Mouse (Mus musculus) limb, embryonic 14.5 days (tissue): ENCODE results near the gene Klk10. TPM values are rescaled to one million over a fixed set of nuclear protein-coding genes. Genes with fewer than 3 reads are reported as not detected.

Experiments
- ATAC-seq: fragments of 200-750 bp; cut with Nextera tagmentation; 2 replicates; pipeline ENCODE4 v1.8.0; 2017; ENCODE audit warnings: low read depth, moderate number of reproducible peaks, moderate TSS enrichment; ENCODE audit not compliant: low FRiP score
- DNase-seq: peaks from one replicate; pipeline ENCODE4 v3.0.0-alpha.2; 2015; ENCODE audit warnings: low spot score
- H3K27ac ChIP-seq: fragments of 300-500 bp; sonication (generic); replicated peaks from 2 replicates; pipeline ENCODE4 v1.5.1; 2014; ENCODE audit warnings: low read depth, mild to moderate bottlenecking, low read length, moderate library complexity, mixed read lengths
- H3K27me3 ChIP-seq: fragments of 300-500 bp; sonication (generic); 2 replicates; pipeline ENCODE4 v1.6.1; 2014; ENCODE audit warnings: low read length, mixed read lengths; ENCODE audit not compliant: control insufficient read depth, insufficient read depth
- H3K36me3 ChIP-seq: fragments of 300-500 bp; sonication (generic); 2 replicates; pipeline ENCODE4 v1.6.1; 2014; ENCODE audit warnings: mild to moderate bottlenecking, low read length, moderate library complexity, mixed read lengths; ENCODE audit not compliant: control insufficient read depth, insufficient read depth
- H3K4me1 ChIP-seq: fragments of 300-500 bp; sonication (generic); 2 replicates; pipeline ENCODE4 v1.6.1; 2014; ENCODE audit warnings: antibody characterized with exemption, low read length, mixed read lengths; ENCODE audit not compliant: control insufficient read depth, insufficient read depth
- H3K4me2 ChIP-seq: fragments of 300-500 bp; sonication (generic); replicated peaks from 2 replicates; pipeline ENCODE4 v1.6.1; 2014; ENCODE audit warnings: low read depth, mild to moderate bottlenecking, low read length, moderate library complexity; ENCODE audit not compliant: severe bottlenecking
- H3K4me3 ChIP-seq: fragments of 300-500 bp; sonication (generic); replicated peaks from 2 replicates; pipeline ENCODE4 v1.5.1; 2014; ENCODE audit warnings: low read length
- H3K9ac ChIP-seq: fragments of 300-500 bp; sonication (generic); 2 replicates; pipeline ENCODE4 v1.6.1; 2014; ENCODE audit warnings: mild to moderate bottlenecking, low read depth, low read length, moderate library complexity; ENCODE audit not compliant: severe bottlenecking
- H3K9me3 ChIP-seq: fragments of 300-500 bp; sonication (generic); 2 replicates; pipeline ENCODE4 v1.6.1; 2016; ENCODE audit warnings: low read length; ENCODE audit not compliant: control insufficient read depth
- POLR2A ChIP-seq: fragments of 200-500 bp; IDR thresholded peaks from 2 replicates; pipeline ENCODE4 v1.8.0; 2012; ENCODE audit warnings: inconsistent platforms, mild to moderate bottlenecking, moderate library complexity, borderline replicate concordance; ENCODE audit not compliant: insufficient read depth, insufficient read length; ENCODE audit errors: extremely low read depth
- WGBS: fragments of 180-500 bp; shearing (Covaris S2); extraction: QIAGEN DNeasy Blood & Tissue Kit; methylation state at CpG from one replicate; pipeline ENCODE4 v1.1.7; 2014; 5-methylcytosine and 5-hydroxymethylcytosine counted together
- polyA plus RNA-seq, 2 experiments: library from polyadenylated mRNA; depleted of rRNA in 1 of 2; stranded (reverse) in 1 of 2; unstranded in 1 of 2; fragments of >200 nt; fragmentation: Nextera tagmentation in 1 of 2; extraction: Ambion mirVana in 1 of 2; gene quantifications; 2 replicates each; pipeline versions ENCODE4 v1.2.1 to v1.2.3; 2012 to 2014

Gene Klk10
- polyA plus RNA-seq, 2 experiments = 6.8 to 7.5 TPM

GRCm38 (mm10) chr7:43829006-43829405, 48.2 kb downstream of the Klk10 start:
- Histone ChIP-seq H3K36me3 (no peaks in the 10 kb centered on the region), H3K9ac (no peak overlapping the region), H3K27ac (no peak overlapping the region), H3K4me2 (no peak overlapping the region), H3K9me3 (no peaks in the 10 kb centered on the region), H3K4me3 (no peak overlapping the region), H3K27me3 (no peaks in the 10 kb centered on the region), H3K4me1 (no peaks in the 10 kb centered on the region)
- DNase-seq (no peak), ATAC-seq (no peak)
- TF ChIP-seq POLR2A = no peak
- 89% methylated on average over 8 of the region's 8 CpGs for WGBS

Other genes starting within 250 kb of the Klk10 start
- 2.4 and 3.0 TPM in 2 replicates for gene Cd33, start 236.6 kb upstream of the Klk10 start, polyA plus RNA-seq (2012; rRNA removed)
- 2.9 and 3.1 TPM in 2 replicates for gene Cd33, start 236.6 kb upstream of the Klk10 start, polyA plus RNA-seq (2014; fragmentation: Nextera tagmentation; extraction: Ambion mirVana)
- gene Zfp658, start 218.8 kb upstream of the Klk10 start, polyA plus RNA-seq (2012; rRNA removed) = 4.9 and 5.7 TPM in 2 replicates
- 3.6 and 3.8 TPM in 2 replicates for gene Zfp658, start 218.8 kb upstream of the Klk10 start, polyA plus RNA-seq (2014; fragmentation: Nextera tagmentation; extraction: Ambion mirVana)
- gene Zfp719, start 201.4 kb upstream of the Klk10 start, polyA plus RNA-seq (2012; rRNA removed) = 5.8 and 6.7 TPM in 2 replicates
- 13.1 and 16.0 TPM in 2 replicates for gene Zfp719, start 201.4 kb upstream of the Klk10 start, polyA plus RNA-seq (2014; fragmentation: Nextera tagmentation; extraction: Ambion mirVana)
- 0.04 and 0.11 TPM in 2 replicates for gene Zfp819, start 173.9 kb upstream of the Klk10 start, polyA plus RNA-seq (2012; rRNA removed)
- gene Zfp819, start 173.9 kb upstream of the Klk10 start, polyA plus RNA-seq (2014; fragmentation: Nextera tagmentation; extraction: Ambion mirVana) = 0.19 TPM in 1 of 2 replicates, not detected in the other
- gene Ceacam18, start 146.3 kb upstream of the Klk10 start, polyA plus RNA-seq (2012; rRNA removed) = not detected in 2 replicates
- not detected in 2 replicates for gene Ceacam18, start 146.3 kb upstream of the Klk10 start, polyA plus RNA-seq (2014; fragmentation: Nextera tagmentation; extraction: Ambion mirVana)
- gene Siglece, start 120.9 kb upstream of the Klk10 start, polyA plus RNA-seq (2012; rRNA removed) = 0.65 and 1.1 TPM in 2 replicates
- gene Siglece, start 120.9 kb upstream of the Klk10 start, polyA plus RNA-seq (2014; fragmentation: Nextera tagmentation; extraction: Ambion mirVana) = 0.55 and 1.1 TPM in 2 replicates
- gene Ctu1, start 109.0 kb upstream of the Klk10 start, polyA plus RNA-seq (2012; rRNA removed) = 13.4 and 15.8 TPM in 2 replicates
- 11.2 and 12.0 TPM in 2 replicates for gene Ctu1, start 109.0 kb upstream of the Klk10 start, polyA plus RNA-seq (2014; fragmentation: Nextera tagmentation; extraction: Ambion mirVana)
- 0.14 and 0.20 TPM in 2 replicates for gene Klk14, start 90.6 kb upstream of the Klk10 start, polyA plus RNA-seq (2012; rRNA removed)
- not detected in 2 replicates for gene Klk14, start 90.6 kb upstream of the Klk10 start, polyA plus RNA-seq (2014; fragmentation: Nextera tagmentation; extraction: Ambion mirVana)
- gene Klk13, start 68.5 kb upstream of the Klk10 start, polyA plus RNA-seq (2012; rRNA removed) = 1.7 and 1.8 TPM in 2 replicates
- 2.9 and 3.7 TPM in 2 replicates for gene Klk13, start 68.5 kb upstream of the Klk10 start, polyA plus RNA-seq (2014; fragmentation: Nextera tagmentation; extraction: Ambion mirVana)
- gene Klk12, start 12.1 kb upstream of the Klk10 start, polyA plus RNA-seq (2012; rRNA removed) = not detected in 2 replicates
- not detected in 2 replicates for gene Klk12, start 12.1 kb upstream of the Klk10 start, polyA plus RNA-seq (2014; fragmentation: Nextera tagmentation; extraction: Ambion mirVana)
- 3.5 and 3.8 TPM in 2 replicates for gene Klk11, start 6.4 kb upstream of the Klk10 start, polyA plus RNA-seq (2012; rRNA removed)
- gene Klk11, start 6.4 kb upstream of the Klk10 start, polyA plus RNA-seq (2014; fragmentation: Nextera tagmentation; extraction: Ambion mirVana) = 1.6 and 3.4 TPM in 2 replicates
- gene Klk9, start 10.9 kb downstream of the Klk10 start, polyA plus RNA-seq (2012; rRNA removed) = 0.14 and 0.21 TPM in 2 replicates
- gene Klk9, start 10.9 kb downstream of the Klk10 start, polyA plus RNA-seq (2014; fragmentation: Nextera tagmentation; extraction: Ambion mirVana) = 0.21 and 0.53 TPM in 2 replicates
- gene Klk8, start 16.5 kb downstream of the Klk10 start, polyA plus RNA-seq (2012; rRNA removed) = 12.6 and 18.4 TPM in 2 replicates
- gene Klk8, start 16.5 kb downstream of the Klk10 start, polyA plus RNA-seq (2014; fragmentation: Nextera tagmentation; extraction: Ambion mirVana) = 30.5 and 34.7 TPM in 2 replicates
- 0.14 and 0.21 TPM in 2 replicates for gene Klk7, start 30.3 kb downstream of the Klk10 start, polyA plus RNA-seq (2012; rRNA removed)
- 0.12 TPM in 1 of 2 replicates, not detected in the other for gene Klk7, start 30.3 kb downstream of the Klk10 start, polyA plus RNA-seq (2014; fragmentation: Nextera tagmentation; extraction: Ambion mirVana)
- 0.08 TPM in 1 of 2 replicates, not detected in the other for gene Klk6, start 43.5 kb downstream of the Klk10 start, polyA plus RNA-seq (2012; rRNA removed)
- not detected in 2 replicates for gene Klk6, start 43.5 kb downstream of the Klk10 start, polyA plus RNA-seq (2014; fragmentation: Nextera tagmentation; extraction: Ambion mirVana)
- 0.40 and 0.55 TPM in 2 replicates for gene Klk5, start 60.9 kb downstream of the Klk10 start, polyA plus RNA-seq (2012; rRNA removed)
- 0.80 and 2.7 TPM in 2 replicates for gene Klk5, start 60.9 kb downstream of the Klk10 start, polyA plus RNA-seq (2014; fragmentation: Nextera tagmentation; extraction: Ambion mirVana)
- gene Klk4, start 100.1 kb downstream of the Klk10 start, polyA plus RNA-seq (2012; rRNA removed) = 0.09 and 0.12 TPM in 2 replicates
- not detected in 2 replicates for gene Klk4, start 100.1 kb downstream of the Klk10 start, polyA plus RNA-seq (2014; fragmentation: Nextera tagmentation; extraction: Ambion mirVana)
- not detected in 2 replicates for gene Klk15, start 152.7 kb downstream of the Klk10 start, polyA plus RNA-seq (2012; rRNA removed)
- not detected in 2 replicates for gene Klk15, start 152.7 kb downstream of the Klk10 start, polyA plus RNA-seq (2014; fragmentation: Nextera tagmentation; extraction: Ambion mirVana)
- gene Klk1b8, start 169.6 kb downstream of the Klk10 start, polyA plus RNA-seq (2012; rRNA removed) = not detected in 2 replicates
- gene Klk1b8, start 169.6 kb downstream of the Klk10 start, polyA plus RNA-seq (2014; fragmentation: Nextera tagmentation; extraction: Ambion mirVana) = not detected in 2 replicates
- gene Klk1b1, start 185.7 kb downstream of the Klk10 start, polyA plus RNA-seq (2012; rRNA removed) = not detected in 2 replicates
- gene Klk1b1, start 185.7 kb downstream of the Klk10 start, polyA plus RNA-seq (2014; fragmentation: Nextera tagmentation; extraction: Ambion mirVana) = not detected in 2 replicates
- not detected in 2 replicates for gene Klk1b9, start 195.0 kb downstream of the Klk10 start, polyA plus RNA-seq (2012; rRNA removed)
- not detected in 2 replicates for gene Klk1b9, start 195.0 kb downstream of the Klk10 start, polyA plus RNA-seq (2014; fragmentation: Nextera tagmentation; extraction: Ambion mirVana)
- gene Klk1b11, start 214.8 kb downstream of the Klk10 start, polyA plus RNA-seq (2012; rRNA removed) = not detected in 2 replicates
- gene Klk1b11, start 214.8 kb downstream of the Klk10 start, polyA plus RNA-seq (2014; fragmentation: Nextera tagmentation; extraction: Ambion mirVana) = not detected in 2 replicates
- 0.05 and 0.20 TPM in 2 replicates for gene Klk1b26, start 231.1 kb downstream of the Klk10 start, polyA plus RNA-seq (2012; rRNA removed)
- 0.14 and 0.36 TPM in 2 replicates for gene Klk1b26, start 231.1 kb downstream of the Klk10 start, polyA plus RNA-seq (2014; fragmentation: Nextera tagmentation; extraction: Ambion mirVana)